Mouse (Mus musculus): ENCODE measurements around the gene Trabd2b. TPM values are rescaled to one million over a fixed set of nuclear protein-coding genes. Genes with fewer than 3 reads are reported as not detected.

The Trabd2b gene
- polyA plus RNA-seq, 1 experiment from 2014 or later: 5.0 TPM

DNA sequence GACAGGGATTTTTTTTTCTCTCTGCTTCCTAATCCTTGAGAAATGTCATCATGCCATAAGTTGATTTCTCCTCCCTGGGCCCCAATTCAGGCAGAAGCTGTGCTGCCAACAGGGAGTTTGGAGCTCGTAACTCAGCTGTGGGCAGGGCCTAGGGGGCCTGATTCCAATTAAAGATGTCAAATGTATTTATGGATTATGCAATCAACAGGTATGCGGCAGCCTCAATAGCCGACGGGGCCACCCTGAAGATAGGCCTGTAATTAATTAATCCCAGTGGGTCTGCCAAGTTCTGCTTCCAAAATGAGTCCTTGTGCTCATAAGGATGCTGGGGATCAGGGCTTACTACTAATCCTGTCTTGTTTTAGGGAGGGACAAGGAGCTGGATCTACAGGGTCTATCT, 135.6 kb downstream of the Trabd2b start:
- 36% methylated on average over 4 of the region's 4 CpGs for WGBS
- no peak overlapping the region for H3K4me2 ChIP-seq (replicated peaks; ENCODE audit: low read depth, low read length)
- no peak overlapping the region for H3K27ac ChIP-seq (ENCODE audit: low read depth, low read length)
- no peaks in the 10 kb centered on the region for H3K36me3 ChIP-seq (ENCODE audit: control insufficient read depth, insufficient read depth, low read length)
- ATAC-seq (ENCODE audit: low FRiP score, low TSS enrichment): no peak
- H3K4me1 ChIP-seq (ENCODE audit: control insufficient read depth, insufficient read depth, low read length): no peaks in the 10 kb centered on the region
- no peak overlapping the region for H3K4me3 ChIP-seq (ENCODE audit: low read length)
- H3K27me3 ChIP-seq (ENCODE audit: control insufficient read depth, insufficient read depth, low read length): no peaks in the 10 kb centered on the region
- H3K9me3 ChIP-seq (ENCODE audit: control insufficient read depth, low read length): no peaks in the 10 kb centered on the region
- H3K9ac ChIP-seq (ENCODE audit: low read depth, low read length): no peak overlapping the region

DNA sequence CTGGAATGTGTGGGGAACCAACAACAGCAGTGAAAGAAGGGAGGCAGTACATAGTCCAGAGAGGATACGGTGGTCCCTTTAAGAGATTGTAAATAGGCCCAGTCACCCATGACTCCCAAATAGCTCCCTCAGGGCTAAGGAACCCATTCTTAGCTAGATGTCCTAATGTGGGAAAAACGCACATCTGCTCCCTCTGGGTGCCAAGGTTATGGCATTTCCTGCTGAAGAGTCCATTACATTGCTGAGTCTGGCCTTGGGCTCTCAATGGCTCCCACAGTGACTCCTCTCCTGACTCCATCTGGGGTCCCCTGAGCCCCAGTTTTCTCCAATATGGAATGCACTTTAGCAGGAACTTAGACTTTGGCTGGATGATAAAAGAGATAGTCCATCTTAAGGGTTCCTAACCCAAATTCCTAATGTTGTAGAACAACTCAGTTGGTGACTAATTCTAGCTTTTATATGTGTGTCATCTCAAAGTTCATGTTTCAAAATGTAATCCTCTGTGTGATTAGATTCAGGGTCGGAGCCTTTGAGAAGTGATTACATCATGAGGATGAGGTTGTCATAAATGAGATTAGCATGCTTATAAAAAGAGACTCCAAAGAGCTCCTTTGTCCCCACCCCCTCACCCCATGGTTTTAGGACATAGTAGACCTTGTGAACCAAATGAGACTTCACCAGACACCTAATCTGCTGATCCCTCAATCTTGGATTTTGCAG, 139.1 kb downstream of the Trabd2b start:
- no peaks in the 10 kb centered on the region for H3K9me3 ChIP-seq (ENCODE audit: control insufficient read depth, low read length)
- no peaks in the 10 kb centered on the region for H3K36me3 ChIP-seq (ENCODE audit: control insufficient read depth, insufficient read depth, low read length)
- no peak overlapping the region for H3K4me2 ChIP-seq (replicated peaks; ENCODE audit: low read depth, low read length)
- ATAC-seq (ENCODE audit: low FRiP score, low TSS enrichment): no peak
- H3K27ac ChIP-seq (ENCODE audit: low read depth, low read length): no peak overlapping the region
- H3K27me3 ChIP-seq (ENCODE audit: control insufficient read depth, insufficient read depth, low read length): no peaks in the 10 kb centered on the region
- H3K9ac ChIP-seq (ENCODE audit: low read depth, low read length): no peak overlapping the region
- H3K4me1 ChIP-seq (ENCODE audit: control insufficient read depth, insufficient read depth, low read length): peaks cover 5% of the 10 kb centered on the region
- WGBS: 57% methylated on average over 3 of the region's 3 CpGs
- no peak overlapping the region for H3K4me3 ChIP-seq (ENCODE audit: low read length)

DNA sequence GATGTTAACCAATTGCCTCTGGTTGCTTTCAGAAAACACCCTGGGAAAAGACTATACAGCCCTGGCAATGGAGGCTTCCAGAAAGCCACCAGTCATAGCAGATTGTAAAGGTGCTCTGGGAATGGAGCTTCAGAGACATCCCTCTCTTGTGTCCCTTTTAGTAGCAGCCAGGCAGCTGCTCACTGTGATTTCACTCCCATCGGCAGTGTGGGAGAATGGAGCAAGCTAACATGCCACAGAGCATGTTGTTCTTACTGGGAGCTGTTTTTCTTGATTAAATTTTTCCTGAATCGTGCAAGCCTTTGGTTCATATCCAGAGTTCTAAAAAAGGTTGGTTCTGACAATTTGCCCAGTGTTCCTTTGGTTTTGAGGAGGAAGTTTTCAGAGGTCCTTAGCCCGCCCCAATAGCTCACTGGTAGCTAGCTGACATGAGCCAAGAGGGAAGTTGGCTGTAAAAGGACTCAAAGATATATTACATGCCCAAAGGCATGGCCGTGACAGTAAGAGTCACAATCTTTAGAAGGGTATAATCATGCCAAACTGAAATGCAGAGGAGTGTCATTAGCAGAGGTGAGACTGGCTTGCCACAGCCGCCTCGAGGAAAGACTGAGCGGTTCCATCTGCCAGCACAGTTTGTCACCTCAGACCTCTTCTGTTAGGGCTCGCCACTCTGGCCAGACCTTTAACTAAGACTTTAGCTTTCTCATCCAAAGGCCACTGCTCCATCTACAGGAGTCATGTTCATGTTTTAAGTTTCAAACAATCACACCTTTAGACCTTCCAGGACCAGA, 141.3 kb downstream of the Trabd2b start:
- Histone ChIP-seq H3K9me3 (ENCODE audit: control insufficient read depth, low read length) (no peaks in the 10 kb centered on the region), H3K27ac (ENCODE audit: low read depth, low read length) (no peak overlapping the region), H3K4me2 (replicated peaks; ENCODE audit: low read depth, low read length) (no peak overlapping the region), H3K9ac (ENCODE audit: low read depth, low read length) (no peak overlapping the region), H3K4me3 (ENCODE audit: low read length) (no peak overlapping the region), H3K36me3 (ENCODE audit: control insufficient read depth, insufficient read depth, low read length) (no peaks in the 10 kb centered on the region), H3K4me1 (ENCODE audit: control insufficient read depth, insufficient read depth, low read length) (peaks cover 14% of the 10 kb centered on the region), H3K27me3 (ENCODE audit: control insufficient read depth, insufficient read depth, low read length) (no peaks in the 10 kb centered on the region)
- WGBS: 43% methylated on average over 8 of the region's 8 CpGs
- 0 out of 2 replicates have a peak, but pooled peaks have one; percentile 39 for ATAC-seq (ENCODE audit: low FRiP score, low TSS enrichment)

DNA sequence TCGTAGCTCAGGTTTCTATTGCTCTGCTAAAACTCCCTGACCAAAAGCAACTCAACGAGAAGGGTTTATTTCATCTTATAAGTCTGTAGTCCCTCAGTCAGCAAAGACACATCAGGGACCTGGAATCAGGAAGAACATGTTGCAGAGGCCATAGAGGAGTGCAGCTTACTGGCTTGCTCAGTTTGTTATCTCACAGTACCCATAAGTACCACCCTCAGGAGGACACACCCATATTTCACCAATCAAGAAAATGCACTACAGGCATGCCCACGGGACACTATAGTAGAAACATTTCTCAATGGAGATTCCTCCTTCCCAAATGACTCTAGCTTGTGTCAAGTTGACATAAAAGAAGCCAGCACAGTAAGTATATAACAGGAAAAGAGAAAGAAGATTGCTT, 143.0 kb downstream of the Trabd2b start:
- peaks cover 14% of the 10 kb centered on the region for H3K4me1 ChIP-seq (ENCODE audit: control insufficient read depth, insufficient read depth, low read length)
- H3K27ac ChIP-seq (ENCODE audit: low read depth, low read length): no peak overlapping the region
- no peak overlapping the region for H3K4me2 ChIP-seq (replicated peaks; ENCODE audit: low read depth, low read length)
- ATAC-seq (ENCODE audit: low FRiP score, low TSS enrichment): no peak
- H3K27me3 ChIP-seq (ENCODE audit: control insufficient read depth, insufficient read depth, low read length): no peaks in the 10 kb centered on the region
- no peak overlapping the region for H3K4me3 ChIP-seq (ENCODE audit: low read length)
- no peaks in the 10 kb centered on the region for H3K9me3 ChIP-seq (ENCODE audit: control insufficient read depth, low read length)
- no peaks in the 10 kb centered on the region for H3K36me3 ChIP-seq (ENCODE audit: control insufficient read depth, insufficient read depth, low read length)
- 84% methylated on average over 3 of the region's 3 CpGs for WGBS
- H3K9ac ChIP-seq (ENCODE audit: low read depth, low read length): no peak overlapping the region

DNA sequence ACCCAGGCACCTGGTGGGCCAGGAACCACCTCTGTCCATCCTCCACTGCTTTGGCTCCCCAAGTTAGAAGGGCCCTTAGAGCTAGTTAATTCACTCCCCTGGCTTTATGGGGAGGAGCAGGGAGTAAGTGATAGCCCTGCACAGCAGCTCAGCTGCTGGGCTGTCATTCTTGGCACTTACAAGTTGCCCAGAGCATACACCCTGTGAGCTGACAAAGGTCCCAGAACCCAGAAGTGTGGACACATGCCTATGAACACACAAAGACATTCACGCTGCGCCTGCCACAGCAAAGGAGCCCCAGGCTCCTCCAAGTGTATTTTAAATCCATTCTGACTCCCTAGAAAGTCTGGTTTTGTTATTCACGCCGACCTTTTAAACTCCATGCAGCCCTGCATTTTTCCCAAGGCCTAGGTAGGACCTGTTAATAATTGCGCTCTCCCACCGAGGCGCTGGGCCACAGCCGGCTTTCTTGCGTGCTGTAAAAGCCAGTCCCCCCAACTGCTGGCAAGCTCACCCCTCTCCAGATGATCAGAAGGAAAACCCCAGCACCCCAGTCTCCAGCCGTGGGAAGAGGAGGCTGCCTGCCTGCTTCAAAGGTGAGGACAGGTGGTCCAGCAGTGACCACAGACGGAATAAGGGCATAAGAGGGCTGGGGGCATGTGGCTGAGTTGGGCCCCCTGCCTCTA, 144.1 kb downstream of the Trabd2b start:
- no peak overlapping the region for H3K4me2 ChIP-seq (replicated peaks; ENCODE audit: low read depth, low read length)
- H3K9ac ChIP-seq (ENCODE audit: low read depth, low read length): no peak overlapping the region
- no peak for ATAC-seq (ENCODE audit: low FRiP score, low TSS enrichment)

DNA sequence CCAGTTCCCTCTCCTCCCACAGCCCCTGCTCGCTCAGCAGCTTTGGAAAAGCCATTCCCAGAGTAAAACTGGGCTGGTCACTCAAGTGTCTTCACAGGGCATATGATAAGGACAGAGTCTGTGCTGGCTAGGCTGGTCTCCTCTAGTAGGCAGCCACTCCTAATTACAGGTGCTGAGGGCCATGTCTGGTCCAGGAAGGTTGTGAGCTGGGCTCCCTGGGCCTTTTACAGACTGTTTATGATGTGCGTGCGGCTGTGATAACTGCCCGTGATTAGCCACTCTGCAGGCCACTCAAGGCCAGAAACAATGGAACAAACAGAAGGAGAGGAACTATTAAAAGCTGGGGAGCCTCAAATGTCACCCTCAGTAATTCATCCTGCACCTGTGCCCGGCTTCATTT, 150.4 kb downstream of the Trabd2b start:
- H3K36me3 ChIP-seq (ENCODE audit: control insufficient read depth, insufficient read depth, low read length): no peaks in the 10 kb centered on the region
- no peak overlapping the region for H3K4me3 ChIP-seq (ENCODE audit: low read length)
- H3K27ac ChIP-seq (ENCODE audit: low read depth, low read length): no peak overlapping the region
- H3K9ac ChIP-seq (ENCODE audit: low read depth, low read length): no peak overlapping the region
- H3K4me2 ChIP-seq (replicated peaks; ENCODE audit: low read depth, low read length): no peak overlapping the region
- no peaks in the 10 kb centered on the region for H3K9me3 ChIP-seq (ENCODE audit: control insufficient read depth, low read length)
- no peak for ATAC-seq (ENCODE audit: low FRiP score, low TSS enrichment)
- WGBS: 66% methylated on average over 5 of the region's 5 CpGs
- H3K27me3 ChIP-seq (ENCODE audit: control insufficient read depth, insufficient read depth, low read length): no peaks in the 10 kb centered on the region
- H3K4me1 ChIP-seq (ENCODE audit: control insufficient read depth, insufficient read depth, low read length): peaks cover 6% of the 10 kb centered on the region

More for the DNA sequence above, 144.1 kb downstream of the Trabd2b start:
- no peaks in the 10 kb centered on the region for H3K36me3 ChIP-seq (ENCODE audit: control insufficient read depth, insufficient read depth, low read length)
- peak overlapping the region; percentile 43; the same call in 1 of the 2 replicates for H3K27ac ChIP-seq (ENCODE audit: low read depth, low read length)
- H3K4me1 ChIP-seq (ENCODE audit: control insufficient read depth, insufficient read depth, low read length): peaks cover 14% of the 10 kb centered on the region
- H3K27me3 ChIP-seq (ENCODE audit: control insufficient read depth, insufficient read depth, low read length): no peaks in the 10 kb centered on the region
- H3K9me3 ChIP-seq (ENCODE audit: control insufficient read depth, low read length): no peaks in the 10 kb centered on the region
- no peak overlapping the region for H3K4me3 ChIP-seq (ENCODE audit: low read length)
- WGBS: 40% methylated on average over 11 of the region's 11 CpGs

DNA sequence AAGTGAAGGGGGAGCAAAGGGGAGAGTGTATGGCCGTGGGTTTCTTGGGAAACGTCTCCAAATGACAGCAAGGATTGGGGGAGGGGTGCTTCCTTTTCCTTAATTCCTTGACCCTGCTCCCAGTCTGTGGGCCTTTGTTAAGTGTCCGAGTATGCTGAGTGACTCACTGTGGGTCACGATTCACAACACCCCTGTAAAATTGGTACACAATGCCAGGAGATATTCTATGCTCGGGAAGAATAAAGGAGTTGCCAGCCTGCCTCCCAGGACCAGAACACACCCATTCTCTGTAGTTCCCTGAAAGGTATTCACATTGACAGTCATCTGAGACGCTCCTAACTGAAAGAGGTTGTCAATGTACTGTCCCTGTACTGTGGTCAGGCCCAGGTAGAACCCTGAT, 151.2 kb downstream of the Trabd2b start:
- H3K4me1 ChIP-seq (ENCODE audit: control insufficient read depth, insufficient read depth, low read length): peaks cover 6% of the 10 kb centered on the region
- no peak for ATAC-seq (ENCODE audit: low FRiP score, low TSS enrichment)
- H3K4me3 ChIP-seq (ENCODE audit: low read length): no peak overlapping the region
- WGBS: 47% methylated on average over 6 of the region's 6 CpGs
- H3K9me3 ChIP-seq (ENCODE audit: control insufficient read depth, low read length): no peaks in the 10 kb centered on the region
- no peak overlapping the region for H3K9ac ChIP-seq (ENCODE audit: low read depth, low read length)
- H3K27ac ChIP-seq (ENCODE audit: low read depth, low read length): no peak overlapping the region
- H3K27me3 ChIP-seq (ENCODE audit: control insufficient read depth, insufficient read depth, low read length): no peaks in the 10 kb centered on the region
- H3K36me3 ChIP-seq (ENCODE audit: control insufficient read depth, insufficient read depth, low read length): no peaks in the 10 kb centered on the region
- H3K4me2 ChIP-seq (replicated peaks; ENCODE audit: low read depth, low read length): no peak overlapping the region

DNA sequence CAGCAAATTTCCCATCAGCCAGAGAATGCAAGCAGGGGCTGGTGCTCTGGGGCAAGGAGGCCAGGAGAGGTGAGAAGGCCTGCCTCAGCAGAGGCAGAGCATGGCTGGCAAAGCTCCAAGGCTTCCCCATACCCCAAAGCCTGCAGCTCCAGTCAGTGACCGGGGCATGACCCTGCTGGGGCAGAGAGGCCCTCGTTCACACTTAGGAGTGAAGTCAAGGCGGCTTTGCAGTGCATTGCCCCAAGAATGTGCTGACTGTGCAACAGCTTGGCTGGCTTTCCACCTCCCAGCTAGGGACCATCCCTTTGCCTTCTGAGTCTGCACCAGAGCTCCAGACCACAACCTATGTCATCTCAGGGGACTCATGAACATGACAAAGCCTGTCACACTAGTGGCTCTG, 152.0 kb downstream of the Trabd2b start:
- H3K27me3 ChIP-seq (ENCODE audit: control insufficient read depth, insufficient read depth, low read length): no peaks in the 10 kb centered on the region
- no peak overlapping the region for H3K4me2 ChIP-seq (replicated peaks; ENCODE audit: low read depth, low read length)

More for the DNA sequence above, 152.0 kb downstream of the Trabd2b start:
- H3K9ac ChIP-seq (ENCODE audit: low read depth, low read length): no peak overlapping the region; the same call in 1 of the 2 replicates
- peaks cover 6% of the 10 kb centered on the region for H3K4me1 ChIP-seq (ENCODE audit: control insufficient read depth, insufficient read depth, low read length)
- H3K9me3 ChIP-seq (ENCODE audit: control insufficient read depth, low read length): no peaks in the 10 kb centered on the region
- WGBS: 20% methylated on average over 3 of the region's 3 CpGs
- no peak overlapping the region for H3K4me3 ChIP-seq (ENCODE audit: low read length)
- 0 out of 2 replicates have a peak, but pooled peaks have one; percentile 39 for ATAC-seq (ENCODE audit: low FRiP score, low TSS enrichment)
- H3K36me3 ChIP-seq (ENCODE audit: control insufficient read depth, insufficient read depth, low read length): no peaks in the 10 kb centered on the region
- no peak overlapping the region for H3K27ac ChIP-seq (ENCODE audit: low read depth, low read length)
